Mouse (Mus musculus) cerebellum, adult 2 months (tissue): Measurements from ENCODE around the gene Jpt1.

Experiments
- CTCF ChIP-seq: fragments of 200-500 bp; IDR thresholded peaks from 2 replicates; pipeline ENCODE4 v1.5.1; 2011; ENCODE audit warnings: low read depth, mild to moderate bottlenecking, control low read depth, low read length, moderate library complexity, borderline replicate concordance; ENCODE audit not compliant: insufficient read depth
- POLR2A ChIP-seq: fragments of 200-500 bp; IDR thresholded peaks from 2 replicates; pipeline ENCODE4 v1.6.1; 2011; ENCODE audit warnings: low read length, control low read depth, borderline replicate concordance; ENCODE audit not compliant: insufficient read depth

DNA sequence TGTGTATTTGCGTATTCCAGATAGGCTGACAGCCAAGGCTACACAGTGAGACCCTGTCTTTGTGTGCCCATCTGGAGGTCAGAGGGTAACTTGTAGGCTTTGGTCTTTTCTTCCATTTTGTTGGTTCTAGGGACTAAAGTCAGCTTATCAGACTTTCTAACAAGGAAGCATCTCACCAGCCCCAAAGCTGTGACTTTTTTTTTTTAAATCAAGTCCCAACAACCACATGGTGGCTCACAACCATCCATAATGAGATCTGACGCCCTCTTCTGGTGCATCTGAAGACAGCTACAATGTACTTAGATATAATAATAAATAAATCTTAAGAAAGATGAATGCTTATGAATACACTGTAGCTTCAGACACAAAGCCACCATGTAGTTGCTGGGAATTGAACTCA is 23.9 kb upstream of the Jpt1 start:
- TF ChIP-seq POLR2A, result no peak
- no peak for TF ChIP-seq CTCF
